Mouse (Mus musculus) limb, embryonic 11.5 days (tissue): ENCODE results near the gene Snx33. TPM values are rescaled to one million over a fixed set of nuclear protein-coding genes. Genes with fewer than 3 reads are reported as not detected.

ENCODE experiments used
- ATAC-seq: fragments of 200-750 bp; cut with Nextera tagmentation; 2 replicates; pipeline ENCODE4 v1.8.0; 2017; ENCODE audit warnings: low read depth; ENCODE audit not compliant: insufficient number of reproducible peaks, low FRiP score, low TSS enrichment
- DNase-seq: peaks from one replicate; pipeline ENCODE4 v3.0.0-alpha.2; 2015; ENCODE audit warnings: low spot score
- H3K27ac ChIP-seq: fragments of 300-500 bp; sonication (generic); replicated peaks from 2 replicates; pipeline ENCODE4 v1.5.1; 2014; ENCODE audit warnings: low read depth, mild to moderate bottlenecking, low read length
- H3K27me3 ChIP-seq: fragments of 300-500 bp; sonication (generic); 2 replicates; pipeline ENCODE4 v1.6.1; 2014; ENCODE audit warnings: mild to moderate bottlenecking, low read length, mixed read lengths; ENCODE audit not compliant: control insufficient read depth, insufficient read depth
- H3K36me3 ChIP-seq: fragments of 300-500 bp; sonication (generic); 2 replicates; pipeline ENCODE4 v1.6.1; 2014; ENCODE audit warnings: mild to moderate bottlenecking, low read length, moderate library complexity, mixed read lengths; ENCODE audit not compliant: control insufficient read depth, insufficient read depth
- H3K4me1 ChIP-seq: fragments of 300-500 bp; sonication (generic); 2 replicates; pipeline ENCODE4 v1.6.1; 2014; ENCODE audit warnings: low read length, mixed read lengths; ENCODE audit not compliant: control insufficient read depth, insufficient read depth
- H3K4me2 ChIP-seq: fragments of 300-500 bp; sonication (generic); 2 replicates; pipeline ENCODE4 v1.6.1; 2014; ENCODE audit warnings: low read depth, mild to moderate bottlenecking, moderate library complexity; ENCODE audit not compliant: severe bottlenecking
- H3K4me3 ChIP-seq: fragments of 300-500 bp; sonication (generic); 2 replicates; pipeline ENCODE4 v1.5.1; 2014; ENCODE audit warnings: low read depth, low read length
- H3K9ac ChIP-seq: fragments of 300-500 bp; sonication (generic); 2 replicates; pipeline ENCODE4 v1.6.1; 2014; ENCODE audit warnings: mild to moderate bottlenecking, low read length
- H3K9me3 ChIP-seq: fragments of 300-500 bp; sonication (generic); 2 replicates; pipeline ENCODE4 v1.6.1; 2016; ENCODE audit warnings: low read length; ENCODE audit not compliant: control insufficient read depth
- WGBS: fragments of 180-500 bp; shearing (Covaris S2); extraction: QIAGEN DNeasy Blood & Tissue Kit; methylation state at CpG from one replicate; pipeline ENCODE4 v1.1.7; 2014; 5-methylcytosine and 5-hydroxymethylcytosine counted together
- polyA plus RNA-seq: library from polyadenylated mRNA; unstranded; fragments of >200 nt; fragmentation: Nextera tagmentation; extraction: Ambion mirVana; gene quantifications from 2 replicates; pipeline ENCODE4 v1.2.1, GENCODE M21; 2014

Snx33 gene
- polyA plus RNA-seq, 1 experiment from 2014 or later: 7.8 TPM

DNA sequence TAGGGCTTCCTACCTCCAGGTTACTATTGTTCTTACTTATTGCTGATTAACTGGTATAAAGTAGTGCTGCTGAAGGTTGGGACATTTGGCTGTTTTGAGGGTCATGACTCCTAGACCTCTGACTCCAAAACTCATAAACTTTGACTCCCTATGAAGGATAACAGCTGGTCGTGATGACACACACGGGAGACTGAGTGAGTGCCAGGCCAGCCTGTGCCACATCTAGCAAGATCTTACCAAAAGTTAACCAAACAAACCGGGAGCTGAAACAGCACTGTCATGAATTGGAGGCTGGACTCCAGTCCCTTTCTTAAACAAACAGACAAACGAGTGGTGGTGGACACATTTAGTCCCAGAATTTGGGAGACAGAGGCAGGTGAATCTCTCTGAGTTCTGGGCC, 1.3 kb upstream of the Snx33 start:
- H3K36me3 ChIP-seq: 0 out of 2 replicates have a peak, but pooled peaks cover 2% of the 10 kb centered on the region
- no peak overlapping the region for H3K4me2 ChIP-seq
- H3K9ac ChIP-seq: no peak overlapping the region
- no peak overlapping the region for H3K4me3 ChIP-seq
- no peak for ATAC-seq
- H3K27ac ChIP-seq: no peak overlapping the region
- no peak for DNase-seq
- no peaks in the 10 kb centered on the region for H3K27me3 ChIP-seq
- H3K4me1 ChIP-seq: peaks cover 22% of the 10 kb centered on the region
- 49% methylated on average over 4 of the region's 4 CpGs for WGBS
- H3K9me3 ChIP-seq: no peaks in the 10 kb centered on the region

DNA sequence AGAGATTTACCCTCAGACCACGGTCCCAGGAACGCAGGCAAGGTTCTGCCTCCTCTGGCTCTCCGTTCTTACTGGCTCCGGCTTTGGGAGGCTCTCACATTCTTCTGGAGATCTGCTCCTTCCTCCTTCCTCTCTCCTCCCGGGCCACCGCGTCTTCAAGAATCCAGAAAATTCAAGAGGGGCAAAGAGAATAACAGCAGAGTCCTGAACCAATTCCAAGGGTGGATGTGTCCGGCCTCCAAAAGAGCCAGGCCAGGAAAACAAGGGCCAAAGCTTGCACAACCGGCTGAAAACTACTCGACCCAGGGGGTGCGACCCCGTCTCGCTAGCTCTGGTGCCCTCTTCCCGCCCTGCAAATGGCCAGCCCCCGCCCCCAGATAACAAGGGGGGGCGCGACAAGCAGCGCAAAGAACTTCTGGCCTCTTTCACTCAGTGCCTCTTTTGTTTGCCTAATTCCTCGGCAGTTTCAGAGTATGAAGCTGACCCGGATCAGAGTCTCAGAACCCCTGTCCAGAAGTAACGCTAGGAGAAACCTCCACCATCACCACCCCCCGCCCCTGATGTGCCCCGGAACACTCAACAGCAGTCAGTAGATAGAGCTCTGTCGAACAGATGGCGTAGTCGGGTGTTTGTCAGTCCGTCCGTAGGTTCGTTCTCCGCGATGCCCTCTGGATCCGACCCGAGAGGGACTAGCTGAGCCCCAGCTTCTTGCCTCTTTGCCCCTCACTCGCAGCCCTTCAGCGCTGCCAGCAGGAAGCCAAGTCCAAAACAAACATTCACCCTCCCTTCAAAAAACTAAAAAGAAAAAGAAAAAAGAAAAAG, 769 bp downstream of the Snx33 start:
- Histone ChIP-seq H3K27me3 (no peaks in the 10 kb centered on the region), H3K36me3 (peaks cover 2% of the 10 kb centered on the region; the same call in 1 of the 2 replicates), H3K4me2 (peak overlapping the region; percentile 90), H3K4me1 (peaks cover 30% of the 10 kb centered on the region), H3K9ac (peak overlapping the region; percentile 85), H3K9me3 (no peaks in the 10 kb centered on the region), H3K27ac (peak overlapping the region; percentile 94), H3K4me3 (peak overlapping the region; percentile 58)
- under 1% methylated on average over 35 of the region's 35 CpGs for WGBS
- ATAC-seq (peak; percentile 28; the same call in 1 of the 2 replicates), DNase-seq (peak; percentile 68)

DNA sequence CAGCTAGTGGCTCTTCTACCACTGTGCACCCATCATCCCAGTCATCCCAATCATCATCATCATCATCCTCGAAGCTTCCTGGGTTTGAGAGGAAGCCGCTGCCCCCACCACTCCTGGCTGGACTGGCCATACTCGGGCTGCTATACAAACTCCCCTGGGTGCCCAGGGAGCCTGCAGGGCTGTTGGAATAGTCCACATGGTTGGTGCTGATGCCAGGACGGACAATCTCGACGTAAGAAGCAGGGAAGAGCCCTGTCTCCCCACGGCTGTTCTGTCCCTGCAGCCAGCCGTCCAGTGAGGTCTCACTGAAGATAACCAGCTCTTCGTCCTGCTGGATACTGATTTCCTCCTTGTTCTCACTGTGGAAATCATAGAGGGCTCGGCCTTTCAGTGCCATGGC, 1.8 kb downstream of the Snx33 start:
- H3K4me1 ChIP-seq: peaks cover 30% of the 10 kb centered on the region
- no peaks in the 10 kb centered on the region for H3K27me3 ChIP-seq
- ATAC-seq (no peak), DNase-seq (no peak)
- peak overlapping the region; percentile 85; the same call in 1 of the 2 replicates for H3K9ac ChIP-seq
- no peaks in the 10 kb centered on the region for H3K9me3 ChIP-seq
- 87% methylated on average over 10 of the region's 10 CpGs for WGBS
- H3K27ac ChIP-seq: no peak overlapping the region
- H3K4me3 ChIP-seq: peak overlapping the region; percentile 58
- H3K36me3 ChIP-seq: peaks cover 4% of the 10 kb centered on the region; the same call in 1 of the 2 replicates
- peak overlapping the region; percentile 90 for H3K4me2 ChIP-seq

DNA sequence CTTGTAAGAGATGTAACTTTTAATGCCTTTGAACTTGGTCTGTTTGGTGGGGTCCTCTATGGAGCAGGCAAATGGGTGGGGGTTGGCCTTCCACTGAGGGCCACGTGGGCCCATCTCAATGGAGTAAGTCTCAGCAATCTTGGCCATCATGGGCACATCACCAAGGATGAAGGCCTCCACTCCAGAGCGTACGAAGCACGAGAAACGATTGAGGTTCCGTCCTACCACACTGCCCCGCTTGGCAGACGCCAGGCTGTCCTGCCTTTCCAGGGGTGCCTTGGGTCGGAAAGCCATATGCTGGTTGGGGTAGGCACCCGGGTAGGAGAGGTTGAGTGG, 2.2 kb downstream of the Snx33 start:
- DNase-seq (no peak), ATAC-seq (no peak)
- no peak overlapping the region for H3K27ac ChIP-seq
- peak overlapping the region; percentile 90; the same call in 1 of the 2 replicates for H3K4me2 ChIP-seq
- no peaks in the 10 kb centered on the region for H3K9me3 ChIP-seq
- H3K36me3 ChIP-seq: peaks cover 4% of the 10 kb centered on the region; the same call in 1 of the 2 replicates
- 96% methylated on average over 10 of the region's 10 CpGs for WGBS
- H3K4me3 ChIP-seq: no peak overlapping the region
- peaks cover 30% of the 10 kb centered on the region for H3K4me1 ChIP-seq
- H3K9ac ChIP-seq: no peak overlapping the region
- no peaks in the 10 kb centered on the region for H3K27me3 ChIP-seq

DNA sequence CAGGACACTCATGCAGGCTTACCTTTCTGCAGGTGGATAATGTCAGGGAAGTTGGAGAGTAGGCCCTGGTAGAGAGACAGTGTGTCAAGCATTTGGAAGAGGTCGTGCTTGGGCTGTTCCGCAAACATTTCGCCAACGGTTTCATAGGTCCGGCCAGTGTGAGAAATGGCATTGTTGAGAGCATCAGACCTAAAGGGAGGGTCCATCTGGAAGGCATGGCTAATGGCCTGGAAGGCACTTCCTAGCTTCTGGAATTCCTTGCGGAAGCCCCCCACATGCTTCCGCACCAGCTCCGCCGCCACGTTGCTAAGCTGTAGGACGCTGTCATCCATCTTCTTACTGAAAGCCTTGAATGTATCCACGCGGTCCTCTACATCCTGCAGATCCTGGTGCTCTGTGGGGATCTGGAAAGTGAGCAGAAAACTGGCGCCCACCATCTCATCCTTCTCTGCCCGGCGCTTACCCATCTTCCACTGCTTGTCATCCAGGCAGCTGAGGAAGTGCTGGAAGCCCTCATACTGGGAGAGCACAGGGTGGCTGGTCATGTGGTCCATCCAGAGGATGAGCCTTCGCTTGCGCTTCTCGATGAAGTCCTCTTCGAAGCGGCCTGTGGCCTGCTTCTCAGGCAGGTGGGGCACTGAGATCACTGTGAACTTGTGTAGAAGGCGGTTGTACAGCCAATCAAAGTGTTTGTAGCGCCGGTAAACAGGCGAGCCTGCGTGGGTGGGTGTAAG, 2.7 kb downstream of the Snx33 start:
- ATAC-seq (no peak), DNase-seq (no peak)
- peaks cover 30% of the 10 kb centered on the region for H3K4me1 ChIP-seq
- peak overlapping the region; percentile 58 for H3K4me2 ChIP-seq
- 91% methylated on average over 26 of the region's 26 CpGs for WGBS
- no peak overlapping the region for H3K9ac ChIP-seq
- H3K9me3 ChIP-seq: no peaks in the 10 kb centered on the region
- 0 out of 2 replicates have a peak overlapping the region, but pooled peaks have one; percentile 15 for H3K4me3 ChIP-seq
- no peak overlapping the region for H3K27ac ChIP-seq
- no peaks in the 10 kb centered on the region for H3K27me3 ChIP-seq
- peaks cover 4% of the 10 kb centered on the region; the same call in 1 of the 2 replicates for H3K36me3 ChIP-seq

DNA sequence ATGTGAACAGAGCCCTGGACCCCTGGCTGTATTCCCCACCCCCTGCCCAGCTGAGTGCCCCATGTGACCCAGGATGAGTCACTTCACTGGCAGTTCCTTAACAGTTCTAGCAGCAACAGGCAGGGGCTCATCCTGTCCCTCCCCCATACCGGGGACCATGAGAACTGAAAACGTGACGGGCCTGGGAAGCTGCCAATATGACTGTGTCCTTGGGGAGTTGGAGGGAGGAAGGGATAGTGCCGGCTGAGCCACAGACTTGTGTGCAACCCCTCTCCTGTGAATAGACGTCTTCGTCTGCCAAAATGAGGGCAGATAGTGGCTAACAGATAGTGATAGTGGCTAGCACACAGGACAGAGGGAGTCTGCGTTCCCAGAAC, 3.5 kb downstream of the Snx33 start:
- WGBS: 39% methylated on average over 7 of the region's 7 CpGs
- no peak for DNase-seq
- Histone ChIP-seq H3K36me3 (peaks cover 4% of the 10 kb centered on the region; the same call in 1 of the 2 replicates), H3K4me1 (peaks cover 30% of the 10 kb centered on the region), H3K9ac (no peak overlapping the region), H3K9me3 (no peaks in the 10 kb centered on the region), H3K4me2 (peak overlapping the region; percentile 58), H3K27me3 (no peaks in the 10 kb centered on the region), H3K4me3 (peak overlapping the region; percentile 15), H3K27ac (no peak overlapping the region)
- no peak for ATAC-seq

DNA sequence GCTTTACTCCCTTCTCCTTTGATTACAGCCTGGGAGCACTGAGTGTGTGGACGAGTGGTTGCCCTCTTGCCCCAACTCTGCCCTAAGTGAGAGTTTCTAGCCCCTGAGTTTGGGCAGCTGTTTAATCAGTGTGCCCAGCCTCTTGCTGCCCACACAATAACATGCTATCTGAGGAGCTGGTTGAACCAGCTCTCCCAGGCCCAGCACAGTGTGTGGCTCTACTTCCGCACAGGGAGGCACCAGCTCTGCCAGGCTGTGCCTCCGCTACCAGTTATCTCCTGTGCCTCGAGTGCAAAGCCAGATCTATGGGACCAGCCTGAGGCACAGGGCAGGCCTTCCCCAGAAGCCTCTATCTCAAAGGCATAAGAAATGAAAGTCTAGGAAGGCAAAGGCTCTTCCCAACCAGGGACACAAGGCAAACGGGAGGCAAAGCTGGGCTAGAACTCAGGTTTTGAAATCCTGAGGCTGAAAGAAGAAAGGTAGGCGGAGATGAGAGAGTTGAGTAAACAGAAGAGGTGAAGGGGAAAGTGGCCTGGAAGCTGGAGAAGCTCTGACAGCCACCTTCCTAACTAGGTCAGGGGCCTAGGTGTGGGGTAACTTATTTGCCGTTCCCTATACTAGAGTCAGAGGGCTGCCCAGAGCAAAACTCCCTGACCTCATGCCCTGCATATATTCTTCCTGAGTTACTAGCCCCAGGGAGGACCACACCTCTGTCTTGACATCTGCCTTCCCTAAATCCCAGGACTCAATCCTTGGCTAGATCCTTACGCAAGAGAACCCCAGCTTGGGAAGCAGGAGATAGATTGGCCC, 4.1 kb downstream of the Snx33 start:
- peak overlapping the region; percentile 58 for H3K4me2 ChIP-seq
- peak overlapping the region; percentile 15 for H3K4me3 ChIP-seq
- ATAC-seq (no peak), DNase-seq (no peak)
- H3K27ac ChIP-seq: no peak overlapping the region
- H3K27me3 ChIP-seq: no peaks in the 10 kb centered on the region
- H3K9ac ChIP-seq: peak overlapping the region; percentile 51
- H3K9me3 ChIP-seq: no peaks in the 10 kb centered on the region
- WGBS: 70% methylated on average over 8 of the region's 8 CpGs
- H3K36me3 ChIP-seq: peaks cover 4% of the 10 kb centered on the region; the same call in 1 of the 2 replicates
- peaks cover 30% of the 10 kb centered on the region for H3K4me1 ChIP-seq

DNA sequence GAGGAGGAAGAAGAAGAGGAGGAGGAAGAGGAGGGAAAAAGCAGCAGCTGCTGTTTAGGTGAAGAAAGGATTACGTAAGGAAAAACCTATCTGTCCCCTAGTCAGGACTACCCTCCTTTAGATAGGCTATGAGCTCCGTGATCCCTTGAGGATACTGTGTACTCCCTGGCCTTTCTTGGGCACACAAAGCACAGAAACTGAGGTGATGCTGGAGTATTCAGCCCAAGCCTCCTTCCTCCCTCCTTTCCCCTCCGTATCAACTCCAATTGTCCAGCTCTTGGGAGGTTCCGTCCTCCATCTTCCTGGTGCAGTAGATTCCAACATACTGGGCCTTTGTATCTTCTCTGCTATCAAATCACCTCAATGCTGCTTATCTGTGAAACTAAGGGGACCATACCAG, 5.4 kb downstream of the Snx33 start:
- WGBS: 91% methylated on average over 4 of the region's 4 CpGs
- no peak overlapping the region for H3K4me3 ChIP-seq
- ATAC-seq (no peak), DNase-seq (no peak)
- no peaks in the 10 kb centered on the region for H3K9me3 ChIP-seq
- H3K9ac ChIP-seq: no peak overlapping the region
- peaks cover 4% of the 10 kb centered on the region; the same call in 1 of the 2 replicates for H3K36me3 ChIP-seq
- no peak overlapping the region for H3K27ac ChIP-seq
- no peak overlapping the region for H3K4me2 ChIP-seq
- no peaks in the 10 kb centered on the region for H3K27me3 ChIP-seq
- peaks cover 28% of the 10 kb centered on the region for H3K4me1 ChIP-seq
